Mouse (Mus musculus) liver, adult 2 months (tissue): ENCODE measurements around the gene Rad9a.

Experiments
- CTCF ChIP-seq: fragments of 200-500 bp; IDR thresholded peaks from 2 replicates; pipeline ENCODE4 v1.5.1; 2011; ENCODE audit warnings: low read depth, low read length, control low read depth
- POLR2A ChIP-seq: fragments of 200-500 bp; IDR thresholded peaks from 2 replicates; pipeline ENCODE4 v1.6.1; 2011; ENCODE audit warnings: low read length, control low read depth; ENCODE audit not compliant: insufficient read depth; ENCODE audit errors: extremely low read depth

GRCm38 (mm10) chr19:4218784-4219183, 17.3 kb upstream of the Rad9a start:
- TF ChIP-seq POLR2A (no peak), CTCF (no peak)
